In genomic region chr15:79934776-79935175, GRCm38 (mm10) we compare ENCODE assay signal across 13 mouse cellular contexts. TPM values are rescaled to one million over a fixed set of nuclear protein-coding genes. Genes with fewer than 3 reads are reported as not detected.
A peak's percentile ranks its signal among the peaks of the same experiment; 100 is the strongest.
DNase-seq lines count a peak whose midpoint lies in the region; ATAC-seq and TF ChIP-seq lines count a peak whose summit lies in the region.
"Had no signal": no experiment of that assay in that cellular context is flagged by ENCODE, and none has a peak within 500 bp of the region (broad histone marks: within the 10 kb centered on the region; RNA-seq: fewer than 3 reads in every experiment).

No protein-coding gene starts in this region.

- H3K27me3 ChIP-seq in midbrain, embryonic 11.5 days (ENCODE audit: control insufficient read depth, insufficient read depth, low read length): peaks cover 19% of the 10 kb centered on the region
- H3K27me3 ChIP-seq in midbrain, postnatal 0 days (ENCODE audit: insufficient read depth, low read length): peaks cover 5% of the 10 kb centered on the region; the same call in 1 of the 2 replicates
- H3K27me3 ChIP-seq in hindbrain, embryonic 15.5 days: peaks cover 8% of the 10 kb centered on the region

- peaks cover 13% of the 10 kb centered on the region for H3K4me1 ChIP-seq in midbrain, embryonic 11.5 days (ENCODE audit: control insufficient read depth, insufficient read depth, low read length)
- H3K4me1 ChIP-seq in midbrain, postnatal 0 days (ENCODE audit: insufficient read depth, low read length): no peaks in the 10 kb centered on the region
- H3K4me1 ChIP-seq in hindbrain, embryonic 15.5 days (replicated peaks): peaks cover 27% of the 10 kb centered on the region

- no peak overlapping the region; the same call in 1 of the 2 replicates for H3K9ac ChIP-seq in midbrain, embryonic 11.5 days (ENCODE audit: low read length)
- no peak overlapping the region for H3K9ac ChIP-seq in midbrain, postnatal 0 days (replicated peaks; ENCODE audit: low read length, poor library complexity, severe bottlenecking)
- H3K9ac ChIP-seq in hindbrain, embryonic 15.5 days: no peak overlapping the region

- H3K9me3 ChIP-seq in midbrain, embryonic 11.5 days (ENCODE audit: control insufficient read depth, low read length): no peaks in the 10 kb centered on the region
- H3K9me3 ChIP-seq in midbrain, postnatal 0 days (ENCODE audit: low read length): no peaks in the 10 kb centered on the region
- H3K9me3 ChIP-seq in hindbrain, embryonic 15.5 days: no peaks in the 10 kb centered on the region

- no peak for TF ChIP-seq CTCF in midbrain, postnatal 0 days (IDR thresholded peaks at IDR 0.05)

- 3% methylated on average over 10 of the region's 10 CpGs for WGBS in midbrain, embryonic 11.5 days
- 7% methylated on average over 10 of the region's 10 CpGs for WGBS in midbrain, postnatal 0 days
- 3% methylated on average over 10 of the region's 10 CpGs for WGBS in hindbrain, embryonic 15.5 days

- DNase-seq in midbrain, embryonic 11.5 days (ENCODE audit: low spot score, missing footprints): peak; percentile 92
- DNase-seq in midbrain, postnatal 0 days (ENCODE audit: low spot score): no peak
- peak; percentile 45 for DNase-seq in embryo, embryonic 11 days
- DNase-seq in spleen, postnatal 14 days (ENCODE audit: low spot score in 2 of 2): no peak
- DNase-seq in urinary bladder, postnatal 10 days (ENCODE audit: low spot score): no peak
- DNase-seq in kidney, postnatal 4 days: no peak
- DNase-seq in kidney, postnatal 25 days: no peak
- DNase-seq: cerebellum, postnatal 25 days; gastrocnemius, postnatal 14 days; right cerebral cortex, postnatal 25 days; thymus, adult 18-20 months had no signal

- no peak overlapping the region for H3K4me3 ChIP-seq in midbrain, embryonic 11.5 days (ENCODE audit: low read depth, low read length)
- no peak overlapping the region for H3K4me3 ChIP-seq in midbrain, postnatal 0 days (ENCODE audit: low read depth, low read length)
- H3K4me3 ChIP-seq in hindbrain, embryonic 15.5 days: no peak overlapping the region

- no peak overlapping the region for H3K27ac ChIP-seq in midbrain, embryonic 11.5 days (ENCODE audit: low read depth, low read length)
- H3K27ac ChIP-seq in midbrain, postnatal 0 days (ENCODE audit: low read depth, low read length): no peak overlapping the region
- no peak overlapping the region for H3K27ac ChIP-seq in hindbrain, embryonic 15.5 days (replicated peaks)

- no peaks in the 10 kb centered on the region for H3K36me3 ChIP-seq in midbrain, embryonic 11.5 days (ENCODE audit: control insufficient read depth, insufficient read depth, low read length)
- H3K36me3 ChIP-seq in midbrain, postnatal 0 days (ENCODE audit: insufficient read depth, low read length): no peaks in the 10 kb centered on the region
- no peaks in the 10 kb centered on the region for H3K36me3 ChIP-seq in hindbrain, embryonic 15.5 days

- H3K4me2 ChIP-seq in midbrain, embryonic 11.5 days: peak overlapping the region; percentile 45
- no peak overlapping the region for H3K4me2 ChIP-seq in midbrain, postnatal 0 days (ENCODE audit: low read depth, low read length, poor library complexity, severe bottlenecking)
- H3K4me2 ChIP-seq in hindbrain, embryonic 15.5 days: peak overlapping the region; percentile 42

- 0 out of 2 replicates have a peak, but pooled peaks have one; percentile 13 for ATAC-seq in midbrain, embryonic 11.5 days (ENCODE audit: low FRiP score)
- no peak for ATAC-seq in midbrain, postnatal 0 days (ENCODE audit: low FRiP score)
- no peak for ATAC-seq in hindbrain, embryonic 15.5 days (ENCODE audit: low FRiP score, low read depth)
- ATAC-seq: activated CD4-positive, CD25-positive, alpha-beta regulatory T cell, adult 4 months had no signal

RNA-seq across cellular contexts. Expression of gene Cbx7, which starts 36.1 kb away (rescaled TPM):
- 1.4 and 1.9 TPM in 2 replicates for polyA plus RNA-seq in midbrain, embryonic 11.5 days (2014; fragmentation: Nextera tagmentation; extraction: Ambion mirVana)
- total RNA-seq in midbrain, postnatal 0 days (2014; rRNA removed): 7.7 and 14.9 TPM in 2 replicates
- polyA plus RNA-seq in midbrain, postnatal 0 days (2015; fragmentation: Nextera tagmentation; extraction: Ambion mirVana): 3.4 and 3.5 TPM in 2 replicates
- polyA plus RNA-seq in hindbrain, embryonic 15.5 days (2015; fragmentation: Nextera tagmentation; extraction: Ambion mirVana): 4.5 and 4.7 TPM in 2 replicates

RNA-seq across cellular contexts. Expression of gene Apobec3, which starts 43.3 kb away (rescaled TPM):
- 5.5 and 6.0 TPM in 2 replicates for polyA plus RNA-seq in midbrain, embryonic 11.5 days (2014; fragmentation: Nextera tagmentation; extraction: Ambion mirVana)
- total RNA-seq in midbrain, postnatal 0 days (2014; rRNA removed): 3.4 and 5.4 TPM in 2 replicates
- 3.3 and 3.4 TPM in 2 replicates for polyA plus RNA-seq in midbrain, postnatal 0 days (2015; fragmentation: Nextera tagmentation; extraction: Ambion mirVana)
- polyA plus RNA-seq in hindbrain, embryonic 15.5 days (2015; fragmentation: Nextera tagmentation; extraction: Ambion mirVana): 4.3 and 5.7 TPM in 2 replicates

Comparison
In these comparisons a context has a peak if more than half of its experiments do, and no peak if none do; other contexts are left out.
1. DNase-seq: peak in midbrain, embryonic 11.5 days (single experiment) and embryo, embryonic 11 days (single experiment); none in midbrain, postnatal 0 days (single experiment), spleen, postnatal 14 days (0 of 2), urinary bladder, postnatal 10 days (single experiment), kidney, postnatal 4 days (0 of 2) and kidney, postnatal 25 days (0 of 2).